Mouse (Mus musculus) skeletal muscle tissue, adult 2 months (tissue): ENCODE measurements around the gene Nubp1.

Experiments used
- DNase-seq: peaks from one replicate; pipeline ENCODE4 v3.0.0-alpha.2; 2012; ENCODE audit warnings: low read depth, low spot score

The Nubp1 gene

DNA sequence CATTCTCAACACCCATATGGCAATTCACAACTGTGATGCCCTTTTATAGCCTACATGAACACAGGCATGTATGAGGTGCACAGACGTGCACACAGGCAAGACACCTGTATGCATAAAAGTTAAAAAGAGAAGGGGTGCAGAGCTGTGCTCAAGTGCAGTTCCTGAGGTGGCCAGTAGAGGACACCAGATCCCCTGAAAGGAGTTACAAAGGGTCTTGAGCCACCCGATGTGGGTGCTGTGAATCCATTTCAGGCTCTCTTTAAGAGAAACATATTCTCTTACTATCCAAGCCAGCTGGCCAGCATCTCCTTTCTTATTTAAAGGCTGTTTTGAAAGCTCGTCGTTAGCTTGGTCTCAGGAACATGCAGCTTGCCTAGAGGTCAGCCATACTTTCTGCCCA, 5.1 kb downstream of the Nubp1 start:
- no peak for DNase-seq

DNA sequence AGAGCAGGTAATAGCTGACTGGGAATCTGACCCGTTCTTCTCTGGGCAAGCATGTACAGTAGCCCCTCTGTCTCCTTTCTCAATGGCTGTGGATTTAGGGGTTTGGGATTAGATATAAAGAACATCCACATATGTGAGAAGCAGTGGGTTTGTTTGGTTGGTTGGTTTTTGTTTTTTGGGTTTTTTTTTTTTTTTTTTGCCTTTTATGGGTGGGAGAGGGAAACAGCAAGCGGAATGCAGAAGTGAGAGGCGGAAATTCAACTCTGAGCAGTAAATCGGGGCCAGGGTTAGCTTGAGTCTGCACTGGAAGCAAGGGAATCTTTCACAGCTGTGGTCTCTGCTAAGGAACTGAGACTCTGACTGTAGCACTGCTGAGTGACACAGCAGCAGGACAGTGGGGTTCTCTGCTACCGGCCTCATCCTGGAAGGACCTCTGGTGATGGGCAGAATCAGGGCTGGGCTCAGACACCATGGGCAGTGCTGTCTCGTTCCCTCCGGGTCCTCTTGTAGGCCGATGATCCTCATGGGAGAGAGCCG, 6.0 kb downstream of the Nubp1 start:
- peak; percentile 33 for DNase-seq

DNA sequence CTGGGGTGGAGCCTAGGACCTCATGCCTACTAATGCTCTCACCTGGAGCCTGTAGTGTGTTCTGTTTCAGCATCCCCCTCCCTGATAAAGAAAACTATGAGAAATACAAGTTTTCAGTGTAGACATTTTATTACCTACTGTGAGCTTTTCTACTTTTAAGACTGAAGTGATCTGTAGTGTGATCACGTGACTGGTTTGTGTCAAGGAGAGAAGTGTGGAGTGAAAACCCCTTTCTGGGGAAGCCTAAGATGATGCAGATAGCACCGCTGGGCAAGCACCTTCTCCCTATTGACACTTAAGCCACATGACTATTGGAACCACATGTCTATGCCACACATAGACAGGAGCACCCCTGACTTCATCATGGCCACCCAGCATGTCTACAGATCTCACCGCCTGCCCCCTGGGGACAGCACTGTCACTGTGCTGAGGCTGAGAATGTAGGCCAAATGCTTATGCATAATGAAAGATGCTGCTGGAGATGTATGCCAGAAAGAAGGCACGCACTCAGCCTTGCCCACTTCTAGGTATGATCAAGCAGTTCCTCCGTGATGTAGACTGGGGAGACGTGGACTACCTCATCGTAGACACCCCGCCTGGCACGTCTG, 8.8 kb downstream of the Nubp1 start:
- DNase-seq: no peak

DNA sequence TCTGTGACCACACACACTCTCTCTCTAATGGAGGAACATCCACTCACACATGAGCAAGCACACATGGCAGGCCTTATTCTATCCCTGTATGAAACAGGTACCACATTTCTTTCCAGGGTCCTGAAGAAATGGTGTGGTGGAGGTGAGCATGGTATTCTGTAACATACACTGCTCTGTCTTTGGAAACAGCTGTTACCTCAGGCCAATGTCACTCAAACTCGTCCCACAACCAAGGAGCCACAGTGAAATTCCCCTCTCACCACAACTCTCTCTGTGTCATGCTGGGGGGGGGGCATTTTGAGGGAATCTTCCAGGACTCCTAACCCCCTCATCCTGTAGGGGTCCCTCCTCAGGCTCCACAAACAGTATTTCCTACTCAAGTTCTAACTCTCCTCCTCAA, 20.2 kb downstream of the Nubp1 start:
- DNase-seq: no peak

DNA sequence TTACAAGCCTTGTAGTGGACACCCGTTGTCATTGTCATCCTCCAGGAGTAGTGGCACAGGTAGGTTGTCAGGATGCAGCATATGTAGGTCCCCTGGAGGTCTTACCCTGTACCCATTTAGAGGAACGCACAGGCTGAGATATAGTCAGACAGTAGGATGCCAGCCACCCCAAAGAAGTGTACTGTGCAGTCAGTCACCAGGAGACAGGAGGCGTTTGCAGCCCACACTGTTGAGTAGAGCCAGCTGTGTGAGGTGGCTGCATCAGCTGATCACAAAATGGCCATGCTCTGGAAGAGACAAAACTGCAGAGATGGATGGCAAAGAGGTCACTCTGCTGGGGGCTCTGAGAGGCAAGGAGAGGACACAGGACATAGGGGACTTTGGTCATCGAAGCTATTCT, 20.6 kb downstream of the Nubp1 start:
- no peak for DNase-seq

DNA sequence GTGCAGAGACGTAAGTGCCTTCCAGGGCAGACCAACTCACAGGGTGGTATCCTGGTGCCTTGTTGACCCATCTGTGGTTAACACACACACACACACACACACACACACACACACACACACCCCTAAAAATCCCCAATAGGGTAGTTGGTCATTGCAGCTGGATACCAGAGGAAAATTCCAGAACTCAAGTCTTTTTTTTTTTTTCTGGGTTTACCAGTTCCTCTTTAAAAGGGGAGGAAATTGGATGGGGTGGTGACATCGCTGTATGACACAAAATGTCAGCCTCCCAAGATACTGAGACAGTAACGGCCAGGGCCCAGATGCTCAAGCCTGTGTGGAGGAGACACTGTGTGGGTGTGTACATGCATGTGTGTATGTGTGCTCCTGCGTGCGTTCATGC, 21.6 kb downstream of the Nubp1 start:
- no peak for DNase-seq

DNA sequence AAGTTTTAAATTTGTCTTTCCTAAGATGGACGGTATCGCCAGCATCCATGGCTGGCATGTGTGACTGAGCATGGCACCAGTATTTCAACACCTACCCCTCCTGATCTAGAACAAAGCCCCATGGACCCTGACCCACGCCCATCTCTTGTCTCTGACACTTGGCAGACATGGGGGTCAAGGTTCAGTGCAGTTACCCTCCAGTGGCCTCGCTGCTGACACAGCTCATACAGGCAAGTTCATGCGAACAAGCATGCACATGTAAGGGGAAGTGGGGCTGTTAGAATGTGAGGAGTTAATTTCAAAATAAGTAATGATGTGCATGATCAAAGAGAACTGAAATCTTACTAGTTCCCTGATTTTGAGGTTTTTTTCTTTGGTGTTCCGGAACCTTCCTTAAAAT, 24.4 kb downstream of the Nubp1 start:
- peak; percentile 29 for DNase-seq

DNA sequence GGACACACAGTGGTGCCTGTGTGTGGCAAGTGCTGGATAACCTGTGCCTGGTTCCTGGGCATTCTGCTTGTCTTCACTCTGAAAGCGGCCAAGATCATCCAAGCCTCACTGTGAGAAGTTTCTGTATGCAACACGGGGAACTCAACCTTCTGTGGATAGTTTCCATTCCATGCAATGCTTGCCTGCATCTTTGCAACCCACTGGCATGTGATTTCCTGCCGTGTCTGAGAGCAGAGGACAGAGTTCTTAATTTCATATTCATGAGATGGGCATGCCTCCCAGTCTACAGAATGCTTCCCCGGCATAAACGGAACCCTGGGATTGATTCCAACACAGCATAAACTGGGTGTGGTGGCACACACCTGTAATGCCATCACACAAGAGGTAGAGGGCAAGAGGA, 26.3 kb downstream of the Nubp1 start:
- no peak for DNase-seq

DNA sequence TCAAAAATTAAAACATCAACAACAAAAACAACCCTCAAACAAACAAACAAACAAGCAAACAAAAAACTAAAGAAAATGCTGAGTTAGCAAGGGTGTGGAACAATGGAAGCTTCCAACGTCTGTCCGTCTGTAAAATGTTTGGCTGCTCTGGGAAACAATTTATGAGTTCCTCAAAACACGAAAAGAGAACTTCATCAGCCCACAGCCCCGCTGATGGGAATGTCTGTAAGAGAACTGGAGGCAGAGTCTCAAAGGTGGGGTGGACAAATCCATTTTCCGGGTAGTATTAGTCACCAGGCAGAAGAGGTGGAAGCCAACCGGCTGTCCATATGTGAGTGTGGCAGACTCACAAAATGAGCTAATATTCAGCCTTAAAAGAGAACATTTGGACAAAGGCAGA, 29.6 kb downstream of the Nubp1 start:
- DNase-seq: no peak

DNA sequence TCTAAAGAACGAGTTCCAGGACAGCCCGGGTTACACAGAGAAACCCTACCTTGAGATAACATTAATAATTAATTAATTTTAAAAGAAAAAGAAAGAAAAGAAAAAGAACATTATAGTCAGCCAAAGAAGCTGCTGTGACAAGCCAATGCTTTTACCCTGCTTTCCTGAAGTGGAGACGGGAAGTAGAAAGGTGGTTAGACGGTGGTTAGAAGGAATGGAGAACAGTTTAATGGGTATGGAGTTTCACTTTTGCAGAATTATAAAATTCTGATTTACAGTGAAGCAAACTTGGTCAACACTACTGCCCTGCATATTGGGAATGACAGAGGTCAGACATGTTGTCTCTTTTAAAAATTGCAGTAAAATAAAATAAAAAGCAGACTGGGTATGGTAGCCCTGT, 30.0 kb downstream of the Nubp1 start:
- no peak for DNase-seq

DNA sequence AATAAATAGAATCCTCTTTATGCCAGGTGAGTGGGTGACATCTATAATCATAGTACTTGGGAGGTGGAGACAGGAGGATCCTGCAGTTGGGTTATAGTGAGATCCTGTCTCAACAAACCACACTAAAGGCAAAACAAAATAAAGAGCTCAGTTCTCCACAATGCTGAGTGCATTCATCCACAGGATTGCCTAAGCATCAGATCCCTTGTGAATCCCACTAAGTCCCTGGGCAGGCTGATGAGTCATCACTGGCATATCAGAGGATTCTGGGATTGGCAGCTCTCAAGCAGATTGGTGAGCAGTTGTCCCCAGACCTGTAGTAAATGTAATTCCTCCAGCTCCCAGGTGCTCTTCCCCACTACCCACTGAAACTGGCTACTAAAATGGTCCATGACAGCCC, 32.0 kb downstream of the Nubp1 start:
- no peak for DNase-seq

DNA sequence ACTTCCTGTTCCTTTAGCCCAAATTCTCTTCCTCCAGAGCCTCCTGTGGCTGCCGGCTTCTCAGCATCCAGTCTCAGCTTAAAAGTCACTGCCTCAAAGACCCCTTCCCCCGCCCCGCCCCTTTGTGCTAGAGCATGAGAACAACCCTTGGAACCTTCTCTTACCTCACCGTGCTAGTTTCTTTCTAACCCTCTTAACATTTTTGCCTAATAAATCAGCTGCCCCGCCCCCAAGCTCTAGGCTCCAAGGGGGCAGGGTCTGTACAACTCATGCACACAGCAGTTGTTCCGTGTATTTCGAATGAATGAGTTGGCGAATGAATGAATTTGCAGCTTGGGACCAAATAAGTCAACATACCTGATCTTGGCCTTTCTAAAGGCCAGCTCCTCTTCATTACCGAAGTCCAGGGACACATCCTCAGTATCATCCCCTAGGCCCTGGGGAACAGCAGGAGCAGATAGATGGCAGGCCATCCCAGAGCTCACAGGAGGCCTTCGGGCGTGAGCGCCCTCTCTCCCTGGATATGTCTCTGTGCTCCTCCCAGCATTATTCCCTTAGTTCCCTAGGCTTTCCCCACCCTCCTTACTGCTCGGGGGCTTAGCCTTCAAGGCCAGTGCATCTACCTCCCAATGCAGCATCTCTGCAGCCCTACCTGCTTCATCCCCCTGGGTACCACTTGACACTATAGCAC, 35.0 kb downstream of the Nubp1 start:
- no peak for DNase-seq

DNA sequence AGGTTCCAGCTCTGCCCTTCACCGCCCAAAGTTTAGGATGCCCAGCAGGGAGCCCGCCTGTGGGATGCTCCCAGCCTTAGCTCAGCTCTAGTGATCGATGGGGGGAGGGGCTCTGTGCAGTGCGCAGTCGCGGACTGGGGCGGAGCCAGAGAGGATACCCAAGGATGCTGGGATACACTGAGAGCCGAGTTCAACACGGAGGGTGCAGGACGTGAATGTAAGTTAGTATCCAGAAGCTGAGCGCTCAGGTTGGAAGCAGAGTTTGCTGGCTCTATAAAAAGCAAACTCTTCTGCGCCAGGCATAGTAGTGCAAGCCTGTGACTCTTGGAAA, 35.5 kb downstream of the Nubp1 start, which contains the start of gene Tvp23a:
Gene Tvp23a (minus strand): TSS at position 99 of the 331 bp plus-strand sequence.
- DNase-seq: peak; percentile 35

DNA sequence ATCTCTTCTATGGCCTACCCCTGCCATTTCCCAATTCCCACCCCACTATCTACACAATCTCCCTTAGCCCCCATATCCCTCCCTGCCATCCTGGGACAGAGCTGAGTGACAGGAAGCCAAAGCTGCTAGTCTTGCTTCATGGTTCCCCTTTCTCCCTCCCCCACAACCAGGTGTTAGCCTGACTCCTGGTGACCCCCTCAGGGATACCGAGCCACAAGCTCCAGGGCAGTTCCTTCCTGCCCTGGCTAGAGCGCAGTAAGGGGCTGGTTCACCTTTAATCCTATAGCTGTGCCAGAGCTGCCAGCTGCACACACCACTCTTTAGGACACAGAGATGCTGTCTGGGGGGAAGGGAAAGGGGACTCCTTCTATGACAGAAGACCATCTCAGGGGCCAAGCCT, 36.0 kb downstream of the Nubp1 start:
- no peak for DNase-seq

DNA sequence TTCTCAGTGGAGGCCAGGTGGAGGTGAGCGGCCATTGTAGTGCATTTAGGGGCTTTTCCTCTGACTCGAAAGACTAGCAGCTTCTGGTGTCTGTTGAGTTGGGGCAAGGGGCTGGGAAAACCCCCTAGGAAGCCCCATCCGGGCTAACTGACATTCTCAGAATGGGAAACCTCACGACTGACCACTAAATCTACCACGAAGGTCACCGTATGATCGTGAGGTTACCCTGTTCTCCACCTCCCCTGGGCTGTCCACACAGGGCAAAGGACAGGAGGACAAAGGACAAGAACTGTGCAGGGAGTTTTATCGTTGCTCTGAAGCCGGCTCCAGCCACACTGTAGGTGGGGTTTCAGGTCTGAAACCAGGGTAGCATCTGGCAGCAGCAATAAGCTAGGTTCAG, 37.2 kb downstream of the Nubp1 start:
- DNase-seq: no peak

DNA sequence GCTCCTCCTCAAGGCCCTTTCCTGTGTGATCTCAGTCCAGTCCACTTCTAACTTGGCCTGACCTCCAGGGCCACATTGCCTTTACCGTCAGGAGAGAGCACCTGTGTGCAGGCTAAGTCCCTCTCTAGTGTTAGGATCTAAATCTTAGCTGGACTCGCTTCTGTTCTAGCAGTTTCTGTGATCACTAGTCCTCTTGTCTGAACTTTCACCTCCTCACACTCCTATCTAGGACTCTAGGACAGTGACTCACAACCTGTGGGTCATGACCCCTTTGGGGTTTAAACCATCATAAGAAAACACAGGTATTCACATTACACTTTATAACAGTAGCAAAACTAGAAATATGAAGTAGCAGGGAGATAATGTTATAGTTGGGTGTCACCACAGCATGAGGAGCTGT, 40.2 kb downstream of the Nubp1 start:
- DNase-seq: no peak

DNA sequence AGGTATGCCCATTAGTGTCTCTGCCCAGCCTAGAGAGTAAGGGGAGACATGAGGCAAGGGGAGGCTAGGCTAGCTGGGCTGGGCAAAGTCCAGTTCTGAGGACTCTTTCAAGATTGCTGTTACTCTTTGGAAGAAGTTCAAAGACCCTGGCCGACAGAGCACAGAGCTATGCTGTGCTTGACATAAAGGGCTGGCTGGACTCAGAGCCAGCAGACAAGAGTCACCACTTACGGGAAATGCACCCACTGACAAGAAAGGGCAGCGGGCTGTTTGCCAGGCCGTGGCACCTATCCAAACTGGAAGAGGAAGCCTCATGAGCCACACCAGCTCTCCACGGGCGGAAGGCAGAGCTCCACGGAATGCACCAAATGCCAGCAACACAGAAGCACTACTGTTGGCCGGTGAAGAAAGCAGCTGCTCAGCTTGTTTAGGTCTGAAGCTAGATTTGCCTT, 40.7 kb downstream of the Nubp1 start:
- DNase-seq: peak; percentile 59

DNA sequence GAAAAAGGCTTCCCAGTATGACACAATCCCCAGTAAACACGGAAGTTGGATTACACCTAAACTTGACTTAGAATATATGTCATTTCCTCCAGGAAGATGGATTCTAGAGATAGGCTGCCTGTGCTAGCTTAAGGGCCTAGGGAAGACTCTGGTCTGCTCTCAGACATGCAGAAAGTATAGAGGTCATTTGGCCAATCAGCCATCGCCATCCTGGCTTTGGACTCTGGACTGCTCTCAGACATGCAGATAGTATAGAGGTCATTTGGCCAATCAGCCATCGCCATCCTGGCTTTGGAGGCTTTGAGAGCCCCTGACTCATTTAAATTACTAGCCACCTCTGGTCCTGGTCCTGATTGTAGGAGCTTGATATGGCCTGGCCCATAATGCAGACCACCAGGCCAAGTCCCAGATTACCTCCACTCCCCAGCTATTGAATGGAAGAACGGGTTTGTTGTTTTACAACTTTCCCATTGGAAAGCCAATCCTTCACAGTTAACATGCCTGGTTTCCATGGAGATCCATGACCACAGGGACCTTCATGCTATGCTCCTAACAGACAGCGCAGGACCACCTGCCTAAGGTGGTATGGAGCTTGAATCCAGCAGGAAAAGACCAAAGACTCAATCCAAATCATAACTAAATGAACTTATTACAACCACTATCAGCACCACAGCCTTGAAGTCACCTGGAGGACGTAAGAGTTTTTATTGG, 42.3 kb downstream of the Nubp1 start:
- DNase-seq: no peak

DNA sequence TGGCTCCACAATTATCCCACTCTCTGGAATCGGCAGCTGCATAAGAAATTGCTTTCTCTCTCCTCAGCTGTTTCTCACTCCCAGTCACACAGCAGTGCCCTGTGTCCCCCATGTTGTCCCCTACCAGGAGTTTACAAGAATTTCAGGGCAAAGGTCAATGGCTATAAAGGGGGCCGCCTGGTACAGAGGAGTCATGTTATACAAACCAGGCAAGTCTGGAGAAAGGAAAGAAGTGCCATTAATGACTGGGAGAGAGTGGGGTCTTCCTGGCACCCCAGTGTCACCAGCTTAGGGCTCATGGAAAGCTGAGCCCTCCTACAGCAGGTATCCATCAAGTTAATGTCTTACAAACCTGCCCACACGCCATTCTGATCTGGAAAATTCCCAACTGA, 42.8 kb downstream of the Nubp1 start:
- no peak for DNase-seq

DNA sequence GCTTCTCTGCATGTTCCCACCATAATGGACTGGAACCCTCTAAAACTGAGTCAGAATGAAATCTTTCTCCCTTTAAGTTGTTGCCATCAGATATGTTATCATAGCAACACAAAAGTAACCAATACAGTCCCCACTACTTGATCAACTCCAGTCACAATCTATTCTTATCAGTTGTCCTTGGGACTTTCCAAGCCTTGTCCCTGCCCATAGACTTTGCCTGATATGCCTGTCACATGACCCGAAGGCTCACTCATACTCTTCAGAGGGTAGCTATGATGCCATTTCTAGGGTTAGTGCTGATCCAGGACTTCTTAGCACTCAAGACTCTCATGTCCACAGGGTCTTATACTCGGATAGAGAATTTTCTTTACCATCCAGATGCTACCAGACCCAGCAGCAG, 48.4 kb downstream of the Nubp1 start:
- DNase-seq: no peak

DNA sequence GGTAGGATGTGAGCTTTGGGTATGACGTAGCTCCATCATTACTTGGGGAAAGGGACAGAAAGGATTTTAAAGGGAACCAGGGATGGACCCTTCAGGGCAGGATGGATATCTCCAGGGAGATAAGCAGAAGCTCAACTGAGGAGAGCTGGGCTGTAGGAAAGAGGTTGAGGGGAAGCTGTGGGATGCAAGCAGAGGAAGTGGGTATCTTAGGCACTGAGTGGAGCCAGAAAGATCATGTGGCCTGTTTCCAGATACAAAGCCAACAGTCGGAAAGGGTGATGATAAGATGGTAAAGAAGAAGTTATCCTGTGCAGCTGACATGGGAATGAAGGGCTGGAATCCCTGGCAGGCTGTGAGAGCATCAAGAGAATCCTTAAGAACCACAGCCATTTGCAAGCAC, 49.4 kb downstream of the Nubp1 start:
- DNase-seq: no peak

DNA sequence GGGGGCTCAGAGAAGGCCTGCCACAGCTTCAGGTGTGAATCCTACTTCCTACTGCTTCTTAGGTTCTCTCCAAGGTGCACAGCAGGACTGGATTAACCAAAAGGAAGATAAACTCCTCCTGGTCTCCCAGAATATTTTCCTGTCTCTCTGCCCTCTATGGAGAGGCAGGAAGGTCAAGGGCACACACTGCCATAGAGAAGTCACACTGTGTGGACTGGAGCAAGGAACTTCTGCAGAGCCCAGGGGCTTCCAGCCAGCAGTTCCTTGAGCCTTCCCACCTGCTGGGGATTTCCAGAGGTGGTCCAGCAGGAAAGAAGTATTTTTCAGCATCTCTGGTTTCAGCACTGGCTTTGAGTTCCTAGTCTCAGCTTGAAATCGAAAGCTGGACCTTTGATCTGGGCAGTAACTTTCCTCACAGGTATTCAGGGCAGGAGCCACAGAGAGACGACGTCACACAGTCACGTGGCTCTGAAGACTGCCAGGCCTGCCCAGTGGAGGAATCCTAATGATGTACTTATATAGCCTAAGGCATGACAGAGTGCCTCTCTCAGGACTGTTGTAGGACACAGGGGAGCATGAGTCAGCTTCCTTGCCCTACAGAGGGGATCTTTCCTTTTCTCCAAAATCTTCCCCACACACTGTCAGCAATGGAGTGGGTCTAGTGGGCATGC, 53.4 kb downstream of the Nubp1 start:
- no peak for DNase-seq
